Mouse (Mus musculus): ENCODE measurements around the gene 5730596B20Rik.

The 5730596B20Rik gene

GRCm38 (mm10) chr6:52177061-52177735, at the start of gene 5730596B20Rik:
TSS of gene 5730596B20Rik (plus strand) at chr6:52177498.
- DNase-seq (ENCODE audit: low spot score) = no peak

- no peak for DNase-seq (ENCODE audit: low spot score)
Measured at GRCm38 (mm10) chr6:52137841-52138535, 39.3 kb upstream of the 5730596B20Rik start.

- DNase-seq (ENCODE audit: low spot score) = no peak
Measured at GRCm38 (mm10) chr6:52138576-52138975, 38.7 kb upstream of the 5730596B20Rik start.

- no peak for DNase-seq (ENCODE audit: low spot score)
Measured at GRCm38 (mm10) chr6:52139115-52139514, 38.2 kb upstream of the 5730596B20Rik start.

GRCm38 (mm10) chr6:52150401-52150966, 26.8 kb upstream of the 5730596B20Rik start:
- DNase-seq (ENCODE audit: low spot score) = no peak

GRCm38 (mm10) chr6:52151571-52151970, 25.7 kb upstream of the 5730596B20Rik start:
- DNase-seq (ENCODE audit: low spot score) = no peak

- DNase-seq (ENCODE audit: low spot score) = no peak
Measured at GRCm38 (mm10) chr6:52152226-52153193, 24.8 kb upstream of the 5730596B20Rik start.

- DNase-seq (ENCODE audit: low spot score) = no peak
Measured at GRCm38 (mm10) chr6:52153270-52153669, 24.0 kb upstream of the 5730596B20Rik start.

GRCm38 (mm10) chr6:52154044-52154443, 23.3 kb upstream of the 5730596B20Rik start:
- DNase-seq (ENCODE audit: low spot score) = no peak

- no peak for DNase-seq (ENCODE audit: low spot score)
Measured at GRCm38 (mm10) chr6:52155471-52155870, 21.8 kb upstream of the 5730596B20Rik start.

GRCm38 (mm10) chr6:52156551-52157200, 20.6 kb upstream of the 5730596B20Rik start:
- DNase-seq (ENCODE audit: low spot score) = no peak

- no peak for DNase-seq (ENCODE audit: low spot score)
Measured at GRCm38 (mm10) chr6:52157466-52158275, 19.6 kb upstream of the 5730596B20Rik start.

- peak; percentile 82 for DNase-seq (ENCODE audit: low spot score)
Measured at GRCm38 (mm10) chr6:52158276-52159051, 18.8 kb upstream of the 5730596B20Rik start, which contains the start of gene Hoxa1. TSS of gene Hoxa1 (minus strand) at chr6:52158317.

- peak; percentile 37 for DNase-seq (ENCODE audit: low spot score)
Measured at GRCm38 (mm10) chr6:52159164-52159761, 18.0 kb upstream of the 5730596B20Rik start.

- DNase-seq (ENCODE audit: low spot score) = no peak
Measured at GRCm38 (mm10) chr6:52159979-52160378, 17.3 kb upstream of the 5730596B20Rik start.

GRCm38 (mm10) chr6:52160511-52161335, 16.6 kb upstream of the 5730596B20Rik start:
- peak; percentile 62 for DNase-seq (ENCODE audit: low spot score)

GRCm38 (mm10) chr6:52161336-52162092, 15.8 kb upstream of the 5730596B20Rik start:
- no peak for DNase-seq (ENCODE audit: low spot score)

GRCm38 (mm10) chr6:52162093-52162380, 15.3 kb upstream of the 5730596B20Rik start:
- DNase-seq (ENCODE audit: low spot score) = no peak

All from urinary bladder, postnatal 14 days (tissue).